Mouse (Mus musculus) kidney, adult 2 months (tissue): ENCODE data around the gene Dusp6.

Experiments
- CTCF ChIP-seq: fragments of 200-500 bp; conservative IDR thresholded peaks from 2 replicates; pipeline ENCODE4 v1.5.1; 2011; ENCODE audit warnings: low read depth, mild to moderate bottlenecking, control low read depth, low read length, moderate library complexity, mixed read lengths; ENCODE audit not compliant: insufficient read depth, insufficient read length
- POLR2A ChIP-seq: fragments of 200-500 bp; IDR thresholded peaks from one replicate; pipeline ENCODE4 v1.6.1; 2011; ENCODE audit warnings: low read depth, low read length, control low read depth

- TF ChIP-seq POLR2A = no peak
- no peak for TF ChIP-seq CTCF
Observed at GRCm38 (mm10) chr10:99289176-99289575, 26.1 kb downstream of the Dusp6 start.
